Mouse (Mus musculus) cerebellum, adult 8-10 months (tissue): ENCODE results near the gene Cadm2.

ENCODE experiments used
- DNase-seq: peaks from one replicate; pipeline ENCODE4 v3.0.0; 2022

Cadm2 gene

GRCm38 (mm10) chr16:67620826-67621505 lies at the start of gene Cadm2:
Gene Cadm2 (minus strand): TSS chr16:67620908.
- peak; percentile 97 for DNase-seq

GRCm38 (mm10) chr16:67646930-67647329 lies 26.2 kb upstream of the Cadm2 start:
- no peak for DNase-seq

GRCm38 (mm10) chr16:67643651-67644050 lies 22.9 kb upstream of the Cadm2 start:
- no peak for DNase-seq

- DNase-seq: peak; percentile 90
These were observed 564 bp downstream of the Cadm2 start for GRCm38 (mm10) chr16:67619906-67620781.

- no peak for DNase-seq
These were observed 1.3 kb downstream of the Cadm2 start for GRCm38 (mm10) chr16:67619416-67619815.

GRCm38 (mm10) chr16:67618817-67619216 lies 1.9 kb downstream of the Cadm2 start:
- peak; percentile 47 for DNase-seq

- peak; percentile 76 for DNase-seq
These were observed 2.9 kb downstream of the Cadm2 start for GRCm38 (mm10) chr16:67617811-67618210.

- no peak for DNase-seq
These were observed 3.5 kb downstream of the Cadm2 start for GRCm38 (mm10) chr16:67617256-67617655.

GRCm38 (mm10) chr16:67613876-67614275 lies 6.8 kb downstream of the Cadm2 start:
- peak; percentile 53 for DNase-seq

- DNase-seq: peak; percentile 66
These were observed 9.6 kb downstream of the Cadm2 start for GRCm38 (mm10) chr16:67610904-67611681.

GRCm38 (mm10) chr16:67609116-67609515 lies 11.6 kb downstream of the Cadm2 start:
- DNase-seq: no peak

GRCm38 (mm10) chr16:67608499-67608898 lies 12.2 kb downstream of the Cadm2 start:
- DNase-seq: no peak

GRCm38 (mm10) chr16:67605661-67606060 lies 15.0 kb downstream of the Cadm2 start:
- no peak for DNase-seq

- no peak for DNase-seq
These were observed 20.7 kb downstream of the Cadm2 start for GRCm38 (mm10) chr16:67599981-67600380.

GRCm38 (mm10) chr16:67598841-67599240 lies 21.9 kb downstream of the Cadm2 start:
- no peak for DNase-seq

- no peak for DNase-seq
These were observed 29.7 kb downstream of the Cadm2 start for GRCm38 (mm10) chr16:67591015-67591414.

- DNase-seq: no peak
These were observed 41.7 kb downstream of the Cadm2 start for GRCm38 (mm10) chr16:67578842-67579517.

GRCm38 (mm10) chr16:67575557-67575956 lies 45.2 kb downstream of the Cadm2 start:
- DNase-seq: no peak

GRCm38 (mm10) chr16:67526992-67527391 lies 93.7 kb downstream of the Cadm2 start:
- no peak for DNase-seq

GRCm38 (mm10) chr16:67524878-67525277 lies 95.8 kb downstream of the Cadm2 start:
- no peak for DNase-seq

GRCm38 (mm10) chr16:67518311-67518710 lies 102.4 kb downstream of the Cadm2 start:
- no peak for DNase-seq

GRCm38 (mm10) chr16:67515549-67515948 lies 105.2 kb downstream of the Cadm2 start:
- DNase-seq: no peak

GRCm38 (mm10) chr16:67509079-67509478 lies 111.6 kb downstream of the Cadm2 start:
- no peak for DNase-seq
